Mouse (Mus musculus): ENCODE results near the gene Srgn. TPM values are rescaled to one million over a fixed set of nuclear protein-coding genes. Genes with fewer than 3 reads are reported as not detected.

The Srgn gene
- 2.4 and 2.5 TPM in 2 replicates for polyA plus RNA-seq (2016; fragmentation: Nextera tagmentation; extraction: Ambion mirVana)

- Histone ChIP-seq H3K36me3 (no peaks in the 10 kb centered on the region), H3K4me1 (no peaks in the 10 kb centered on the region), H3K27me3 (ENCODE audit: low read depth, poor library complexity, severe bottlenecking) (no peaks in the 10 kb centered on the region), H3K27ac (no peak within 1 kb of the TSS), H3K9me3 (replicated peaks) (no peaks in the 10 kb centered on the region), H3K4me3 (no peak within 1 kb of the TSS)
- no peak for DNase-seq (ENCODE audit: low spot score)
- 92% methylated on average over 14 of the region's 14 CpGs for WGBS
Measured at GRCm38 (mm10) chr10:62527351-62527750, at the start of gene Srgn. Srgn (minus strand) TSS chr10:62527451.

GRCm38 (mm10) chr10:62575001-62575400, 47.8 kb upstream of the Srgn start:
- peaks cover 66% of the 10 kb centered on the region for H3K36me3 ChIP-seq
- H3K9me3 ChIP-seq (replicated peaks) = no peaks in the 10 kb centered on the region
- H3K27me3 ChIP-seq (ENCODE audit: low read depth, poor library complexity, severe bottlenecking) = no peaks in the 10 kb centered on the region
- no peak overlapping the region for H3K27ac ChIP-seq
- peaks cover 12% of the 10 kb centered on the region for H3K4me1 ChIP-seq
- WGBS = 92% methylated on average over 13 of the region's 13 CpGs
- no peak for DNase-seq (ENCODE audit: low spot score)
- no peak overlapping the region for H3K4me3 ChIP-seq

DNA sequence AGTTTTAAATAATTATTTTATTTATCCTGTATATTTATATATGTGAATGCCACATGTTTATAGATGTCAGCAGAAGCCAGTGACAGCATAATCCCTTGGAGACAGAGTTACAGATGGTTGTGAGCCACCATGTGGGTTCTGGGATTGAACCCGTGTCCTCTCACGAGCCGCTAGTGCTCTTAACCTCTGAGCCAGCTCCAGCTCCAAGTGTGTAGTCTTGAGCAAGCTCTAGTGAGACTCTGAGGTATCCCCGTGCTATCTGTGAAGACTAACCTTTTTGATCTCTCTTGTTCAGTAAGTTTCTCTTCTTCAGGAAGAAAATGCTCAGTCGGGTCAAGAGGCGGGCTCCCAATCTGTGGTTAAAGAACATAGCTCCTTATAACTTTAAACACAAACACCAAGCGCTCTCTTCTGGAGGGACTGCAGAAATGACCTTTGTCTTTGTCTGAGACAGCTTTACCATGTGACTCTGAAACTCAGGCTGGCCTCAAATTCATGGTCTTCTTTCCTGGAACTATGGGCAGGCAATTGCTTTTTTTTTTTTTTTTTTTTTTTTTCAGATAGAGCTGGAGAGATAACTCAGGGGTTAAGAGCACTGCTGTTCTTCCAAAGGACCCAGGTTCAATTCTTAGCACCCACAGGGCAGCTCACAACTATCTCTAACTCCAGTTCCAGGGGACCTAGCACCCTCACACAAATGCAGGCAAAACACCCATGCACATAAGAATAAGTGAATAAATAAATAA, 43.0 kb upstream of the Srgn start:
- H3K4me1 ChIP-seq = no peaks in the 10 kb centered on the region
- 93% methylated on average over 7 of the region's 7 CpGs for WGBS
- no peak overlapping the region for H3K4me3 ChIP-seq
- H3K27ac ChIP-seq = no peak overlapping the region
- H3K27me3 ChIP-seq (ENCODE audit: low read depth, poor library complexity, severe bottlenecking) = no peaks in the 10 kb centered on the region
- H3K9me3 ChIP-seq (replicated peaks) = no peaks in the 10 kb centered on the region
- H3K36me3 ChIP-seq = peaks cover 94% of the 10 kb centered on the region
- no peak for DNase-seq (ENCODE audit: low spot score)

DNA sequence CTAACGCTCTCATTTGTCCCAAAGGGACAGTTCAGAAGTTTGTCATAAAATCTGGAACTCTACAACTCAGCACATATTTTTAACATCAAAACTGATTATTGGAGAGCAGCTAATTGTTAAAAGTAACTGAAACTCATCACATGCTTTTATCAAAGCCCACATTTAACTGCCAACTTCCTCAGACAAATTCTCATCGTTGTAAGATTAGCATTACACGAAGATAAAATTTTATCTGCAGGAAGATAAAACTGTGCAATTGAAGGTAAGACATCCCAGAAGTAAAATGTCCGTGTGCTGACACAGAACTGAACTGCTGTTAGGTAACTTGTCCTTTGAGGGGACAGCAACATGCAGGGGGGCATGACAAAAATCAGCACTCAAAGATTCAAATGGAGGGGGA, 41.6 kb upstream of the Srgn start:
- WGBS = 97% methylated on average over 4 of the region's 4 CpGs
- Histone ChIP-seq H3K9me3 (replicated peaks) (no peaks in the 10 kb centered on the region), H3K36me3 (peaks cover 94% of the 10 kb centered on the region)

GRCm38 (mm10) chr10:62557736-62558135, 30.5 kb upstream of the Srgn start:
- Histone ChIP-seq H3K27me3 (ENCODE audit: low read depth, poor library complexity, severe bottlenecking) (no peaks in the 10 kb centered on the region), H3K9me3 (replicated peaks) (no peaks in the 10 kb centered on the region), H3K4me1 (no peaks in the 10 kb centered on the region), H3K27ac (no peak overlapping the region), H3K4me3 (no peak overlapping the region), H3K36me3 (peaks cover 59% of the 10 kb centered on the region)
- 90% methylated on average over 1 of the region's 1 CpGs for WGBS
- DNase-seq (ENCODE audit: low spot score) = no peak

More for the DNA sequence above, 41.6 kb upstream of the Srgn start:
- Histone ChIP-seq H3K4me1 (no peaks in the 10 kb centered on the region), H3K4me3 (no peak overlapping the region), H3K27ac (no peak overlapping the region), H3K27me3 (ENCODE audit: low read depth, poor library complexity, severe bottlenecking) (no peaks in the 10 kb centered on the region)
- no peak for DNase-seq (ENCODE audit: low spot score)

GRCm38 (mm10) chr10:62556558-62556901, 29.3 kb upstream of the Srgn start:
- Histone ChIP-seq H3K27me3 (ENCODE audit: low read depth, poor library complexity, severe bottlenecking) (no peaks in the 10 kb centered on the region), H3K36me3 (peaks cover 47% of the 10 kb centered on the region), H3K4me3 (no peak overlapping the region), H3K27ac (no peak overlapping the region), H3K4me1 (no peaks in the 10 kb centered on the region), H3K9me3 (replicated peaks) (no peaks in the 10 kb centered on the region)
- DNase-seq (ENCODE audit: low spot score) = no peak
- WGBS = 89% methylated on average over 6 of the region's 6 CpGs

- WGBS = 82% methylated on average over 11 of the region's 11 CpGs
- H3K4me1 ChIP-seq = no peaks in the 10 kb centered on the region
- no peak for DNase-seq (ENCODE audit: low spot score)
- H3K4me3 ChIP-seq = no peak overlapping the region
- H3K27ac ChIP-seq = no peak overlapping the region
- no peaks in the 10 kb centered on the region for H3K9me3 ChIP-seq (replicated peaks)
- no peaks in the 10 kb centered on the region for H3K27me3 ChIP-seq (ENCODE audit: low read depth, poor library complexity, severe bottlenecking)
- H3K36me3 ChIP-seq = peaks cover 43% of the 10 kb centered on the region
Measured at GRCm38 (mm10) chr10:62555705-62556557, 28.7 kb upstream of the Srgn start.

GRCm38 (mm10) chr10:62553611-62554091, 26.4 kb upstream of the Srgn start:
- WGBS = 85% methylated on average over 12 of the region's 12 CpGs
- no peak overlapping the region for H3K4me3 ChIP-seq
- H3K27me3 ChIP-seq (ENCODE audit: low read depth, poor library complexity, severe bottlenecking) = no peaks in the 10 kb centered on the region
- H3K4me1 ChIP-seq = 0 out of 2 replicates have a peak, but pooled peaks cover 2% of the 10 kb centered on the region
- peaks cover 20% of the 10 kb centered on the region for H3K36me3 ChIP-seq
- no peak for DNase-seq (ENCODE audit: low spot score)
- no peaks in the 10 kb centered on the region for H3K9me3 ChIP-seq (replicated peaks)
- H3K27ac ChIP-seq = no peak overlapping the region

- 0 out of 2 replicates have a peak, but pooled peaks cover 2% of the 10 kb centered on the region for H3K4me1 ChIP-seq
- WGBS = 87% methylated on average over 7 of the region's 7 CpGs
- H3K36me3 ChIP-seq = no peaks in the 10 kb centered on the region
- no peaks in the 10 kb centered on the region for H3K27me3 ChIP-seq (ENCODE audit: low read depth, poor library complexity, severe bottlenecking)
- no peak for DNase-seq (ENCODE audit: low spot score)
- no peak overlapping the region for H3K27ac ChIP-seq
- H3K9me3 ChIP-seq (replicated peaks) = no peaks in the 10 kb centered on the region
- H3K4me3 ChIP-seq = no peak overlapping the region
Measured at GRCm38 (mm10) chr10:62550787-62551300, 23.6 kb upstream of the Srgn start.

DNA sequence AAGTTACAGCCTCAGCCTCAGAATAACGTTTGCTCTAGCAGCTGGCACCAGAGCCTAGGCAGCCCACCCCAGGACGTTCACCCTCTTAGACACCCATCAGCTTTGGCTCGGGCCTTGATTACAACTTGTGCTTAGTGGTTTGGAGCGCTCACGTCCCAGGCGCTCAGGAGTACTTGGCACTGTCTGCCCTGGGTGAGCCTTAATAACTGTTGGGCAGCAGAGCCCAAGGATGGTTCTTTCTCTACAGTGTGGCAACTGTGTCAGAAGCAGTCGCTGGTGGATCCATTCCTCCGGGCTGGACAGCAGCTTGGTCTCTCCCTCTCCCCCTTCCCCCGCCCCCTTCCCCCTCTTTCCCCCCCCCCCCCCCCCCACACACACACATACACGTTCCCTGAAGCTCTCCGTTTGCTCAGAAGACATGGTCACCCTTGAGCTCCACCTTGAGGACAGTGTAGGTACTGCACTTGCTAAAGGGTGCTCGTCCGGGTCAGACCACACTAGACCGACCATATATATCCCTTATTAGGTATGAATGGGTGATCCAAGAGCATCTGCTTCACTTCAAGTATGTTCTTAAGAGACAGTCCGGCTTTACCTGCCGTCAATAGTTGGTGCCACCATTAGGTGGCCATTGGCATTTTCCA, 22.4 kb upstream of the Srgn start:
- H3K27me3 ChIP-seq (ENCODE audit: low read depth, poor library complexity, severe bottlenecking) = no peaks in the 10 kb centered on the region
- WGBS = 28% methylated on average over 15 of the region's 16 CpGs
- no peaks in the 10 kb centered on the region for H3K36me3 ChIP-seq
- DNase-seq (ENCODE audit: low spot score) = peak; percentile 71
- no peak overlapping the region for H3K27ac ChIP-seq
- H3K9me3 ChIP-seq (replicated peaks) = no peaks in the 10 kb centered on the region
- H3K4me1 ChIP-seq = 0 out of 2 replicates have a peak, but pooled peaks cover 2% of the 10 kb centered on the region
- H3K4me3 ChIP-seq = no peak overlapping the region

DNA sequence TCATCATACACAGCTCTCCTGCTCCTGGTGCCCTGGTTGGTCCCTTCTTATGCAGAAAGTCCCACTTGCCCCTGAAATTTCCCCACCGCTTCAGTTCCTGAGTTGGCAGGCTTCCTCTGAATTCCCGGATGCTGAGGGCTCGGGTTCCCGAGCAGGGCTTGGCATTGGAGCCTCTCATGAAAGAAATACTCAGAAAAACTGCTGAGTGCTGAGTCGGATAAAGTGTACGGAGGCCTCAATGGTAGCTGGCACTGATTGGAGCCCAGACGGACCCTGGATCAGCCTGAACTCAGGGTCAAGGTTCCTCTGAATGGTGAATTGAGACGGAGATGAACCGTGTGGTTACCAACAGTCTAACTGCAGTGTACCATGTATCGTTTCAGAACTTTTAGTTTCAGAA, 19.2 kb upstream of the Srgn start:
- DNase-seq (ENCODE audit: low spot score) = no peak
- WGBS = 91% methylated on average over 10 of the region's 10 CpGs
- Histone ChIP-seq H3K4me3 (no peak overlapping the region), H3K4me1 (0 out of 2 replicates have a peak, but pooled peaks cover 2% of the 10 kb centered on the region), H3K9me3 (replicated peaks) (no peaks in the 10 kb centered on the region), H3K36me3 (no peaks in the 10 kb centered on the region), H3K27me3 (ENCODE audit: low read depth, poor library complexity, severe bottlenecking) (no peaks in the 10 kb centered on the region), H3K27ac (no peak overlapping the region)

DNA sequence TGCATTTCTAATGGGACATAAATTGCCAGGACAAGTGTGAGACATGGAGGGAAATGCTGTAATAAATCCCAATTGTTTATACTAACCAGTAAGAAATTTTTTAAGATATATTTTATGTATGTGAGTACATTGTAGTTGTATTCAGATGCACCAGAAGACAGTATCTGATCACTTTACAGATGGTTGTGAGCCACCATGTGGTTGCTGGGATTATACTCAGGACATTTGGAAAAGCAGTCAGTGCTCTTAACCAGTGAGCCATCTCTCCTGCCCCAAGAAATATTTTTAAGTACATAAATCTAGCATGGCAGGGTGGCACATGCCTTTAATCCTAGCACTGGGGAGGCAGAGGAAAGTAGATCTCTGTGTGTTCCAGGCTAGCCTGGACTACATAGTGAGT, 18.5 kb upstream of the Srgn start:
- H3K27me3 ChIP-seq (ENCODE audit: low read depth, poor library complexity, severe bottlenecking) = no peaks in the 10 kb centered on the region
- no peaks in the 10 kb centered on the region for H3K36me3 ChIP-seq
- 0 out of 2 replicates have a peak, but pooled peaks cover 2% of the 10 kb centered on the region for H3K4me1 ChIP-seq
- no peak for DNase-seq (ENCODE audit: low spot score)
- no peak overlapping the region for H3K27ac ChIP-seq
- no peaks in the 10 kb centered on the region for H3K9me3 ChIP-seq (replicated peaks)
- H3K4me3 ChIP-seq = no peak overlapping the region
